Mouse (Mus musculus): ENCODE measurements around the gene Ecel1. TPM values are rescaled to one million over a fixed set of nuclear protein-coding genes. Genes with fewer than 3 reads are reported as not detected.

Gene Ecel1
- polyA plus RNA-seq, 1 experiment from 2014 or later = 0.17 TPM

DNA sequence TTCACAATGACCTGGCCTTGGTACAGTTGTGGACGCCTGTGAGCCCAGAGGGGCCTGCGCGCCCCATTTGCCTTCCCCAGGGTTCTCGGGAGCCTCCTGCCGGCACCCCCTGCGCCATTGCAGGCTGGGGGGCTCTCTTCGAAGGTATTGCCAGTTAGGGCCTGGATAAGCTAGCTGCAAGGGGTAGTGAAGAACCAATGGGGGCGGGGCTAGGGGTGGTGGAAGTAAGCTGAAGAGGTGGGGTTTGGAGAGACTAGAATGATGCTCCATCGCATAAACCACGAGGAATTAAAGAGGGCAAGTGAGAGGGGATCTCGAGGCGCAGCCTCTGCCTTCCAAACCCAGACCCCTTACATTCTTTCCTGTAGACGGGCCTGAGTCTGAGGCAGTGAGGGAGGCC, 29.2 kb upstream of the Ecel1 start:
- TF ChIP-seq EP300 (IDR thresholded peaks at IDR 0.05) (no peak), CTCF (IDR thresholded peaks at IDR 0.05) (no peak)
- no peaks in the 10 kb centered on the region for H3K36me3 ChIP-seq (ENCODE audit: insufficient read depth, low read length)
- WGBS = 8% methylated on average over 13 of the region's 13 CpGs
- no peak overlapping the region for H3K9ac ChIP-seq (replicated peaks; ENCODE audit: low read depth)
- no peaks in the 10 kb centered on the region for H3K9me3 ChIP-seq (ENCODE audit: low read length)
- H3K4me1 ChIP-seq (ENCODE audit: insufficient read depth, low read depth, low read length) = peaks cover 2% of the 10 kb centered on the region; the same call in 1 of the 2 replicates
- H3K4me2 ChIP-seq (replicated peaks; ENCODE audit: low read depth, low read length) = no peak overlapping the region
- ATAC-seq (no peak), DNase-seq (ENCODE audit: low spot score) (no peak)
- no peak overlapping the region for H3K27ac ChIP-seq (ENCODE audit: low read length)
- peaks cover 38% of the 10 kb centered on the region for H3K27me3 ChIP-seq (replicated peaks; ENCODE audit: insufficient read depth, low read length)
- no peak overlapping the region for H3K4me3 ChIP-seq (ENCODE audit: low read depth, low read length)

DNA sequence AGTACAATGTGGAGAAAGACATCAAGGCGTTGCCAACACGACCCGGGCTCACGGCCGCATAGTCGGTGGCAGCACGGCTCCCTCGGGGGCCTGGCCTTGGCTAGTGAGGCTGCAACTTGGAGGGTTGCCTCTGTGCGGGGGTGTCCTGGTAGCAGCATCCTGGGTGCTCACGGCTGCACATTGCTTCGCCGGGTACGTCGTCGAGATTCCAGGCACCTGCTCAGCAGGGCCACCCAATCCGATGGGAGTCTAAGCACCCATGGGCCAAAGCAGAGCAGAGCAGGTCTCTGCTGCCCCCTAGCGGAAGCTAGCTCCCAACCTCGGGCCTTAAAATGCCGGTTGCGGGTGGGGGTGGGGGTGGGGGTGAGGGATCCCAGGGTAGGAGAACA, 28.4 kb upstream of the Ecel1 start:
- no peak overlapping the region for H3K4me2 ChIP-seq (replicated peaks; ENCODE audit: low read depth, low read length)
- H3K9me3 ChIP-seq (ENCODE audit: low read length) = no peaks in the 10 kb centered on the region
- TF ChIP-seq CTCF (IDR thresholded peaks at IDR 0.05) (peak; percentile 76), EP300 (IDR thresholded peaks at IDR 0.05) (no peak)
- 8% methylated on average over 20 of the region's 20 CpGs for WGBS
- H3K9ac ChIP-seq (replicated peaks; ENCODE audit: low read depth) = no peak overlapping the region
- peaks cover 2% of the 10 kb centered on the region; the same call in 1 of the 2 replicates for H3K4me1 ChIP-seq (ENCODE audit: insufficient read depth, low read depth, low read length)
- H3K36me3 ChIP-seq (ENCODE audit: insufficient read depth, low read length) = no peaks in the 10 kb centered on the region
- peaks cover 39% of the 10 kb centered on the region for H3K27me3 ChIP-seq (replicated peaks; ENCODE audit: insufficient read depth, low read length)
- DNase-seq (ENCODE audit: low spot score) (peak; percentile 69), ATAC-seq (peak; percentile 60)
- no peak overlapping the region for H3K27ac ChIP-seq (ENCODE audit: low read length)
- H3K4me3 ChIP-seq (ENCODE audit: low read depth, low read length) = no peak overlapping the region

DNA sequence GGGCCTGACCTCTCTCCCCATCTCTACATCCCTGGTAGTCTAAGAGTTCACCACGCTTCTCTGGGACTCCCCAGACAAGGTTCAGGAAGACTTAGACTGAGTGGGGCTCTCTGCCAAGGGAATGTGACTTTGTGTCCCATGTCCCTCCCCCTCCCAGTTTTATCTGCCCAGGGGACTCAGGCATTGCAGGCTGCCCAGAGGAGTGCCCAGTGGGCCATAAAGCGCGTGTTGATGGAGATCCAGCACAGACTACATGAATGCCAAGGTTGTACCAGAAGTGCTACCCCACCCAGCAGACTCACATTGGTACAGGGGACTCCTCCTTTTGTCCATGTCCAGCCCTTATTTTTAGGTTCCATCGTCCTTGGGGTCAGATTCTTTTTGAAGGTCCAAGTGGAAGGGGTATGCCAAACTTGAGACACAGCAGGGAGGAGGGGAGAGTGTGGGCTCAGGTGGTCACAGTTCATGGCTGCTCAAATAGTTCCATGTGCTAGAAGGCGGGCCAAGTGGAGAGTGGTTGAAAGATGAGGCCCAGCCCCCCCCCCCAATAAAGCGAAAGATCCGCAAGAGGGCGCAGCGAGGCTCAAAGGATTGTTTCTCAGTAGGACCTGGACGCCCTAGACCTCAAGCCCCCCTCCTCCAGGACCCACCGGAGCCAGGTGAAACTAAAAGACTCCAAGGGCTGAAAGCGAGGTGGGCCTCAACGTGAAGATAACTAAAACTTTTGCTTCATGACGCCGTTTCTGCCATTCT, 27.9 kb upstream of the Ecel1 start:
- Histone ChIP-seq H3K9ac (replicated peaks; ENCODE audit: low read depth) (no peak overlapping the region), H3K4me3 (ENCODE audit: low read depth, low read length) (no peak overlapping the region), H3K27ac (ENCODE audit: low read length) (no peak overlapping the region), H3K4me2 (replicated peaks; ENCODE audit: low read depth, low read length) (no peak overlapping the region), H3K9me3 (ENCODE audit: low read length) (no peaks in the 10 kb centered on the region), H3K36me3 (ENCODE audit: insufficient read depth, low read length) (no peaks in the 10 kb centered on the region), H3K4me1 (ENCODE audit: insufficient read depth, low read depth, low read length) (peaks cover 2% of the 10 kb centered on the region; the same call in 1 of the 2 replicates), H3K27me3 (replicated peaks; ENCODE audit: insufficient read depth, low read length) (peaks cover 39% of the 10 kb centered on the region)
- no peak for DNase-seq (ENCODE audit: low spot score)
- WGBS = 28% methylated on average over 15 of the region's 15 CpGs
- TF ChIP-seq EP300 (IDR thresholded peaks at IDR 0.05) (no peak), CTCF (IDR thresholded peaks at IDR 0.05) (no peak)
- ATAC-seq = no peak

DNA sequence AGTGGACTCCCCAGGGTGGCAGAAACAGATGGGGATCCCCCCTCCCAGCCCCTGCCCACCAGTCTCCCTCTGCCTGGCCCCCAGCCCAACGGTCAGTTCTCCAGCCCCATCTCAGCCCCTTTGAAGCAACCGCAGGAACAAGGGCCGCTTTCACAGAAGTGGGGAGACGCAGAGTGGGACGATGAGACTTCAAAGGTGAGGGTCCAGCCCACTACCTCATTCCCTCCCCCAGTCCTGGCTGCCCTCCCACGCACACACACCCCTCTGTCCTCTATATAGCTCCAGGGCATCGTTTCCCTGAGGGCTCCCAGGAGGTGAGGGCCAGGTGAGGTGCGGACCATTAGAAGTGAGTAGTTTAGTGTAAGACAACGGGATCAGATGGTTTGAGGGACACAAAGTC, 26.7 kb upstream of the Ecel1 start, which contains the start of gene Prss56:
TSS of gene Prss56 (plus strand) at position 301 of the 400 bp plus-strand sequence.
- Histone ChIP-seq H3K27me3 (replicated peaks; ENCODE audit: insufficient read depth, low read length) (peaks cover 39% of the 10 kb centered on the region), H3K9me3 (ENCODE audit: low read length) (no peaks in the 10 kb centered on the region), H3K4me2 (replicated peaks; ENCODE audit: low read depth, low read length) (no peak within 1 kb of the TSS), H3K27ac (ENCODE audit: low read length) (no peak within 1 kb of the TSS), H3K4me3 (ENCODE audit: low read depth, low read length) (no peak within 1 kb of the TSS), H3K9ac (replicated peaks; ENCODE audit: low read depth) (no peak within 1 kb of the TSS), H3K36me3 (ENCODE audit: insufficient read depth, low read length) (no peaks in the 10 kb centered on the region), H3K4me1 (ENCODE audit: insufficient read depth, low read depth, low read length) (peaks cover 2% of the 10 kb centered on the region; the same call in 1 of the 2 replicates)
- no peak for ATAC-seq
- DNase-seq (ENCODE audit: low spot score) = no peak
- TF ChIP-seq CTCF (IDR thresholded peaks at IDR 0.05) (no peak), EP300 (IDR thresholded peaks at IDR 0.05) (no peak)
- WGBS = 52% methylated on average over 9 of the region's 9 CpGs

DNA sequence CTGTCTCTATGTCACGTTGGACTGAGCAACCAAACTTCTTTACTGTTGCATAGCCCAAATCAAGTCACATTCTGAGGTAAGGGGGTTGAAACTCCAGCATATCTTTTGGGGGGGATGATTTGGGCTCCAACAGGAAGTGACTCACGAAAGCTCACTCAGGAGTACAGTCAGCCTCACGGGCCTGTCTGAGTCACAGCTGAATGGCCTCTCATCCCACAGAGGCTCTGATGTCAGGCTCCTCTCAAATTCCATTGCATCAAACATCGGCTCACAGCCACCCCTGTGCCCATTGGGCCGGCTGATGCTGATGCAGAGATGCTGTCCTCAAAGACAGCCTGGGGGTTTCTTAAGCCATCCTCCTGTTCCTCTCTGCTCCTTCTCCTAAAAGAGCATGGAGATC, 24.6 kb upstream of the Ecel1 start:
- Histone ChIP-seq H3K27ac (ENCODE audit: low read length) (no peak overlapping the region), H3K4me3 (ENCODE audit: low read depth, low read length) (no peak overlapping the region), H3K9ac (replicated peaks; ENCODE audit: low read depth) (no peak overlapping the region), H3K27me3 (replicated peaks; ENCODE audit: insufficient read depth, low read length) (peaks cover 28% of the 10 kb centered on the region), H3K4me2 (replicated peaks; ENCODE audit: low read depth, low read length) (no peak overlapping the region), H3K36me3 (ENCODE audit: insufficient read depth, low read length) (no peaks in the 10 kb centered on the region), H3K4me1 (ENCODE audit: insufficient read depth, low read depth, low read length) (peaks cover 2% of the 10 kb centered on the region; the same call in 1 of the 2 replicates), H3K9me3 (ENCODE audit: low read length) (no peaks in the 10 kb centered on the region)
- DNase-seq (ENCODE audit: low spot score) (no peak), ATAC-seq (peak; percentile 25; the same call in 1 of the 2 replicates)
- TF ChIP-seq CTCF (IDR thresholded peaks at IDR 0.05) (no peak), EP300 (IDR thresholded peaks at IDR 0.05) (no peak)
- WGBS = 26% methylated on average over 5 of the region's 5 CpGs

- peaks cover 9% of the 10 kb centered on the region; the same call in 1 of the 2 replicates for H3K27me3 ChIP-seq (replicated peaks; ENCODE audit: insufficient read depth, low read length)
- H3K36me3 ChIP-seq (ENCODE audit: insufficient read depth, low read length) = no peaks in the 10 kb centered on the region
- H3K9ac ChIP-seq (replicated peaks; ENCODE audit: low read depth) = no peak overlapping the region
- no peak overlapping the region for H3K4me2 ChIP-seq (replicated peaks; ENCODE audit: low read depth, low read length)
- peak; percentile 83 for DNase-seq (ENCODE audit: low spot score)
- H3K4me1 ChIP-seq (ENCODE audit: insufficient read depth, low read depth, low read length) = no peaks in the 10 kb centered on the region
- WGBS = 16% methylated on average over 11 of the region's 11 CpGs
- H3K4me3 ChIP-seq (ENCODE audit: low read depth, low read length) = no peak overlapping the region
- peak; percentile 66 for ATAC-seq
- no peaks in the 10 kb centered on the region for H3K9me3 ChIP-seq (ENCODE audit: low read length)
- TF ChIP-seq EP300 (IDR thresholded peaks at IDR 0.05) (no peak), CTCF (IDR thresholded peaks at IDR 0.05) (peak; percentile 71)
- H3K27ac ChIP-seq (ENCODE audit: low read length) = no peak overlapping the region
These were observed 19.6 kb upstream of the Ecel1 start for GRCm38 (mm10) chr1:87175852-87176292.
